Mouse (Mus musculus): Measurements from ENCODE around the gene Plxnc1.
A peak's percentile ranks its signal among the peaks of the same experiment; 100 is the strongest.

Gene Plxnc1

GRCm38 (mm10) chr10:94944691-94945205, at the start of gene Plxnc1:
TSS of gene Plxnc1 (minus strand) at chr10:94944835.
- peak; percentile 81 for DNase-seq (ENCODE audit: extremely low spot score)

GRCm38 (mm10) chr10:94992127-94992526, 47.5 kb upstream of the Plxnc1 start:
- DNase-seq (ENCODE audit: extremely low spot score): peak; percentile 78

- DNase-seq (ENCODE audit: extremely low spot score): peak; percentile 70
Observed at GRCm38 (mm10) chr10:94991564-94992097, 47.0 kb upstream of the Plxnc1 start.

GRCm38 (mm10) chr10:94990768-94991563, 46.3 kb upstream of the Plxnc1 start:
- DNase-seq (ENCODE audit: extremely low spot score): peak; percentile 21

- no peak for DNase-seq (ENCODE audit: extremely low spot score)
Observed at GRCm38 (mm10) chr10:94989321-94989720, 44.7 kb upstream of the Plxnc1 start.

- no peak for DNase-seq (ENCODE audit: extremely low spot score)
Observed at GRCm38 (mm10) chr10:94985103-94985502, 40.5 kb upstream of the Plxnc1 start.

- no peak for DNase-seq (ENCODE audit: extremely low spot score)
Observed at GRCm38 (mm10) chr10:94982528-94982927, 37.9 kb upstream of the Plxnc1 start.

- no peak for DNase-seq (ENCODE audit: extremely low spot score)
Observed at GRCm38 (mm10) chr10:94981466-94982138, 37.0 kb upstream of the Plxnc1 start.

- no peak for DNase-seq (ENCODE audit: extremely low spot score)
Observed at GRCm38 (mm10) chr10:94978265-94978822, 33.7 kb upstream of the Plxnc1 start.

GRCm38 (mm10) chr10:94976329-94976728, 31.7 kb upstream of the Plxnc1 start:
- no peak for DNase-seq (ENCODE audit: extremely low spot score)

- DNase-seq (ENCODE audit: extremely low spot score): no peak
Observed at GRCm38 (mm10) chr10:94975099-94975496, 30.5 kb upstream of the Plxnc1 start.

GRCm38 (mm10) chr10:94974345-94975098, 29.9 kb upstream of the Plxnc1 start:
- no peak for DNase-seq (ENCODE audit: extremely low spot score)

GRCm38 (mm10) chr10:94971625-94972161, 27.1 kb upstream of the Plxnc1 start:
- no peak for DNase-seq (ENCODE audit: extremely low spot score)

GRCm38 (mm10) chr10:94970221-94970620, 25.6 kb upstream of the Plxnc1 start:
- no peak for DNase-seq (ENCODE audit: extremely low spot score)

- no peak for DNase-seq (ENCODE audit: extremely low spot score)
Observed at GRCm38 (mm10) chr10:94967468-94967867, 22.8 kb upstream of the Plxnc1 start.

GRCm38 (mm10) chr10:94966789-94967188, 22.2 kb upstream of the Plxnc1 start:
- DNase-seq (ENCODE audit: extremely low spot score): no peak

- no peak for DNase-seq (ENCODE audit: extremely low spot score)
Observed at GRCm38 (mm10) chr10:94965093-94965492, 20.5 kb upstream of the Plxnc1 start.

- no peak for DNase-seq (ENCODE audit: extremely low spot score)
Observed at GRCm38 (mm10) chr10:94962005-94962404, 17.4 kb upstream of the Plxnc1 start.

GRCm38 (mm10) chr10:94961283-94961682, 16.6 kb upstream of the Plxnc1 start:
- DNase-seq (ENCODE audit: extremely low spot score): no peak

GRCm38 (mm10) chr10:94958311-94958710, 13.7 kb upstream of the Plxnc1 start:
- DNase-seq (ENCODE audit: extremely low spot score): peak; percentile 67

- no peak for DNase-seq (ENCODE audit: extremely low spot score)
Observed at GRCm38 (mm10) chr10:94957705-94958104, 13.1 kb upstream of the Plxnc1 start.

Data from embryo, embryonic 9.5 days (tissue).